ENCODE assay signal across 27 mouse cellular contexts in genomic region chr12:112735896-112736635, GRCm38 (mm10). TPM values are rescaled to one million over a fixed set of nuclear protein-coding genes. Genes with fewer than 3 reads are reported as not detected.
DNase-seq lines count a peak whose midpoint lies in the region; ATAC-seq lines count a peak whose summit lies in the region.
"Had no signal": no experiment of that assay in that cellular context is flagged by ENCODE, and none has a peak within 500 bp of the region (broad histone marks: within the 10 kb centered on the region; RNA-seq: fewer than 3 reads in every experiment).

No protein-coding gene starts in this region.

- no peaks in the 10 kb centered on the region; the same call in 1 of the 2 replicates for H3K27me3 ChIP-seq in hindbrain, embryonic 10.5 days (ENCODE audit: insufficient read depth, poor library complexity, severe bottlenecking)
- no peaks in the 10 kb centered on the region for H3K27me3 ChIP-seq in hindbrain, embryonic 14.5 days (ENCODE audit: control insufficient read depth, insufficient read depth, low read length)
- H3K27me3 ChIP-seq: embryonic facial prominence, embryonic 13.5 days; forebrain, embryonic 12.5 days; heart, embryonic 12.5 days; hindbrain, embryonic 12.5 days; limb, embryonic 13.5 days; liver, embryonic 12.5 days; neural tube, embryonic 13.5 days had no signal

- no peak for ATAC-seq in hindbrain, embryonic 14.5 days (ENCODE audit: low FRiP score)
- no peak for ATAC-seq in activated CD4-positive, CD25-positive, alpha-beta regulatory T cell, adult 4 months
- ATAC-seq: liver, embryonic 12.5 days; midbrain, embryonic 16.5 days had no signal

- no peak overlapping the region for H3K9ac ChIP-seq in hindbrain, embryonic 14.5 days
- H3K9ac ChIP-seq: embryonic facial prominence, embryonic 13.5 days; forebrain, embryonic 12.5 days; heart, embryonic 12.5 days; hindbrain, embryonic 12.5 days; limb, embryonic 13.5 days; liver, embryonic 12.5 days; neural tube, embryonic 13.5 days had no signal

- DNase-seq in hindbrain, embryonic 10.5 days (ENCODE audit: low spot score): no peak
- DNase-seq in hindbrain, embryonic 14.5 days (ENCODE audit: low spot score): no peak
- peak; percentile 13 for DNase-seq in right cerebral cortex, postnatal 14 days
- DNase-seq in right cerebral cortex, postnatal 10 days (ENCODE audit: low spot score in 2 of 2): no peak
- peak; percentile 61 for DNase-seq in cerebellum, adult 9-10 months
- no peak for DNase-seq in urinary bladder, adult 18-20 months (ENCODE audit: low spot score in 2 of 2)
- DNase-seq: adrenal gland, postnatal 14 days; embryo, embryonic 11 days; heart, adult 18-20 months; heart, postnatal 10 days; kidney, adult 11 months; lung, adult 18-20 months; thymus, adult 2 months had no signal

- no peak overlapping the region for H3K4me3 ChIP-seq in hindbrain, embryonic 10.5 days
- no peak overlapping the region for H3K4me3 ChIP-seq in hindbrain, embryonic 14.5 days (replicated peaks; ENCODE audit: low read length)
- H3K4me3 ChIP-seq: embryonic facial prominence, embryonic 13.5 days; erythroblast, embryonic 14.5 days; forebrain, embryonic 12.5 days; heart, embryonic 12.5 days; hindbrain, embryonic 12.5 days; limb, embryonic 13.5 days; liver, embryonic 12.5 days; myocyte; neural tube, embryonic 13.5 days had no signal

- H3K27ac ChIP-seq in hindbrain, embryonic 10.5 days: 0 out of 2 replicates have a peak overlapping the region, but pooled peaks have one; percentile 23
- H3K27ac ChIP-seq in hindbrain, embryonic 14.5 days: no peak overlapping the region
- H3K27ac ChIP-seq: embryonic facial prominence, embryonic 13.5 days; forebrain, embryonic 12.5 days; hindbrain, embryonic 12.5 days; kidney, postnatal 0 days; limb, embryonic 13.5 days; liver, embryonic 12.5 days; neural tube, embryonic 13.5 days; stomach, postnatal 0 days had no signal

- H3K36me3 ChIP-seq in hindbrain, embryonic 10.5 days: peaks cover 89% of the 10 kb centered on the region
- H3K36me3 ChIP-seq in hindbrain, embryonic 14.5 days (replicated peaks; ENCODE audit: control insufficient read depth, insufficient read depth): peaks cover 98% of the 10 kb centered on the region

- 89% methylated on average over 29 of the region's 29 CpGs for WGBS in hindbrain, embryonic 10.5 days
- WGBS in hindbrain, embryonic 14.5 days: 83% methylated on average over 29 of the region's 29 CpGs

- no peak overlapping the region for H3K4me2 ChIP-seq in hindbrain, embryonic 14.5 days (replicated peaks)
- H3K4me2 ChIP-seq: embryonic facial prominence, embryonic 13.5 days; forebrain, embryonic 12.5 days; heart, embryonic 12.5 days; hindbrain, embryonic 12.5 days; limb, embryonic 13.5 days; liver, embryonic 12.5 days; neural tube, embryonic 13.5 days had no signal

- 0 out of 2 replicates have a peak, but pooled peaks cover 2% of the 10 kb centered on the region for H3K4me1 ChIP-seq in hindbrain, embryonic 10.5 days (replicated peaks)
- no peaks in the 10 kb centered on the region for H3K4me1 ChIP-seq in hindbrain, embryonic 14.5 days (replicated peaks; ENCODE audit: control insufficient read depth, insufficient read depth, low read length)
- H3K4me1 ChIP-seq: embryonic facial prominence, embryonic 13.5 days; forebrain, embryonic 12.5 days; heart, embryonic 12.5 days; hindbrain, embryonic 12.5 days; limb, embryonic 13.5 days; liver, embryonic 12.5 days; neural tube, embryonic 13.5 days had no signal

- no peaks in the 10 kb centered on the region for H3K9me3 ChIP-seq in hindbrain, embryonic 10.5 days
- H3K9me3 ChIP-seq in hindbrain, embryonic 14.5 days (ENCODE audit: control insufficient read depth, low read length): no peaks in the 10 kb centered on the region
- H3K9me3 ChIP-seq: embryonic facial prominence, embryonic 13.5 days; forebrain, embryonic 12.5 days; heart, embryonic 12.5 days; hindbrain, embryonic 12.5 days; limb, embryonic 13.5 days; liver, embryonic 12.5 days; neural tube, embryonic 13.5 days had no signal

RNA-seq across cellular contexts. Expression of gene Cep170b, which starts 15.8 kb away (rescaled TPM):
- polyA plus RNA-seq in hindbrain, embryonic 10.5 days (2016; fragmentation: Nextera tagmentation; extraction: Ambion mirVana): 6.7 and 8.7 TPM in 2 replicates
- polyA plus RNA-seq in hindbrain, embryonic 14.5 days (2014; fragmentation: Nextera tagmentation; extraction: Ambion mirVana): 39.5 and 41.9 TPM in 2 replicates
- polyA plus RNA-seq in activated CD4-positive, CD25-positive, alpha-beta regulatory T cell, adult 4 months (2017; shearing (Covaris generic)): 1 to 10 TPM; 2.3 to 2.5 TPM

RNA-seq across cellular contexts. Expression of gene Pld4, which starts 24.4 kb away (rescaled TPM):
- 5.2 and 5.7 TPM in 2 replicates for polyA plus RNA-seq in hindbrain, embryonic 10.5 days (2016; fragmentation: Nextera tagmentation; extraction: Ambion mirVana)
- 7.1 and 7.9 TPM in 2 replicates for polyA plus RNA-seq in hindbrain, embryonic 14.5 days (2014; fragmentation: Nextera tagmentation; extraction: Ambion mirVana)
- 1 to 10 TPM in 1 of 2 experiments, under 1 TPM in 1; 0.50 to 4.7 TPM for polyA plus RNA-seq in activated CD4-positive, CD25-positive, alpha-beta regulatory T cell, adult 4 months (2017; shearing (Covaris generic))
- polyA plus RNA-seq: C2C12 had no signal

RNA-seq across cellular contexts. Expression of gene Zbtb42, which starts 57.4 kb away (rescaled TPM):
- polyA plus RNA-seq in hindbrain, embryonic 10.5 days (2016; fragmentation: Nextera tagmentation; extraction: Ambion mirVana): 7.1 and 10.9 TPM in 2 replicates
- polyA plus RNA-seq in hindbrain, embryonic 14.5 days (2014; fragmentation: Nextera tagmentation; extraction: Ambion mirVana): 2.2 and 4.7 TPM in 2 replicates
- 1 to 10 TPM; 2.2 to 2.6 TPM for polyA plus RNA-seq in activated CD4-positive, CD25-positive, alpha-beta regulatory T cell, adult 4 months (2017; shearing (Covaris generic))

Comparison
In these comparisons a context has a peak if more than half of its experiments do, and no peak if none do; other contexts are left out.
1. DNase-seq: peak in right cerebral cortex, postnatal 14 days (single experiment) and cerebellum, adult 9-10 months (single experiment); none in hindbrain, embryonic 10.5 days (single experiment), hindbrain, embryonic 14.5 days (single experiment), right cerebral cortex, postnatal 10 days (0 of 2) and urinary bladder, adult 18-20 months (0 of 2).